Mouse (Mus musculus): Measurements from ENCODE around the gene Usp7.
"Not testable (repeated sequence)": the region's sequence is repeated elsewhere in the genome, so short reads cannot be mapped to it uniquely, and the experiment has no call there.

Usp7 gene

GRCm38 (mm10) chr16:8781660-8782059 is 10.4 kb downstream of the Usp7 start:
- DNase-seq = no peak

DNA sequence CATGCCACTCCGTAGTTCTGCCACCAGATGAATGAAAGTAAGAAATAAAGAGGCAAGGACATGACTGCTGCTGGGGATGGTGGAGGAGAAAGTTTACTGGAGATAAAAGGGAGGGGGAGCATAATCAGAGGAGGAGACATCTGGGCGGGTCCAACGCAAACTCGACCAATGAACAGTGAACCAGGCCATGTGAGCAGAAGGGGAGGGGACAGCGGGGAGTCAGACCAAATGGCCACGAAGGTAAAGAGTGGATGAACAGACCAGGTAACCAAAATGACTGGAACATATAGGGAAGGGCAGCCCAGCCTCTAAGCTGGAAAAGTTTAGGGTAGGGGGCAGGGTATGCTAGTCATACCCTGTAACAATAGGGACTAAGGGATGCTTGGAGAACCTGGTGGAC is 10.9 kb downstream of the Usp7 start:
- no peak for DNase-seq

- DNase-seq = no peak
These were observed 11.9 kb downstream of the Usp7 start for GRCm38 (mm10) chr16:8780187-8780586.

GRCm38 (mm10) chr16:8778697-8779096 is 13.4 kb downstream of the Usp7 start:
- DNase-seq = no peak

- no peak for DNase-seq
These were observed 14.9 kb downstream of the Usp7 start for GRCm38 (mm10) chr16:8777202-8777601.

DNA sequence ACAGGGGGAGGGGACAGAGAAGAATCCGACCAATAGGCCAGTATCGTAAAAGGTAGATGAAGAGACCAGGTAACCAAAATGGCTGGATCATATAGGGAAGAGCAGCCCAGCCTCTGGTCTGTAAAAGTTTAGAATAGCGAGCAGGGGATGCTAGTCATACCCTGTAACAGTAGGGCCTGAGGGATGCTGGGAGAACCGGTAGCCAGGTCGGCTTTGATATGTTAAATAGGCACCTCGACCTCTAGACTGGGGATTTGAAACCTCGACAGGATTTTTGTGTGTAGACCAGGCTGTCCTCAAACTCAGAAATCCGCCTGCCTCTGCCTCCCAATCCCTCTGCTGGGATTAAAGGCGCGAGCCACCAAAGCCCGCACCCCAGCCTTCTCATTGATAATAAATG is 15.5 kb downstream of the Usp7 start:
- no peak for DNase-seq

DNA sequence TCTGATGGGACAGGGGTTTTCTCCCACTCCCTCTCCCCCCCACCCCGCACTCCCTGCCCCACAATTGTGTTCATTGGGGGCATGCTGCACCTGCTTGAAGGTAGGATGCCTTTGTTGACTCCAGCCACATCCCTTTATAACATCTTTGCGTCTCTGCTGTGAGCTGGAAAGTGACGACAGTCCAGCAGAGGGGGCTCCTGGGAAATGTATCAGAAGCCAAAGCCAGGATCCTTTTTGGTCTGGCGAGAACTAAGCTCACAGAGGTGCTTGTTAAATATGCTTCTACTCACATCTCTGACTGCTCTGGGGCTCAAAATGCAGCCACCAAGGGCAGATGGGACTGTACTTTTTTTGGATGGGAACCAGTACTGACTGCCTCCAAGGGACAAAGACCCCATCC is 21.0 kb downstream of the Usp7 start:
- DNase-seq = peak in 1 of 2 experiments; percentile 12

- DNase-seq = not testable (repeated sequence)
These were observed 21.8 kb downstream of the Usp7 start for GRCm38 (mm10) chr16:8770342-8770741.

DNA sequence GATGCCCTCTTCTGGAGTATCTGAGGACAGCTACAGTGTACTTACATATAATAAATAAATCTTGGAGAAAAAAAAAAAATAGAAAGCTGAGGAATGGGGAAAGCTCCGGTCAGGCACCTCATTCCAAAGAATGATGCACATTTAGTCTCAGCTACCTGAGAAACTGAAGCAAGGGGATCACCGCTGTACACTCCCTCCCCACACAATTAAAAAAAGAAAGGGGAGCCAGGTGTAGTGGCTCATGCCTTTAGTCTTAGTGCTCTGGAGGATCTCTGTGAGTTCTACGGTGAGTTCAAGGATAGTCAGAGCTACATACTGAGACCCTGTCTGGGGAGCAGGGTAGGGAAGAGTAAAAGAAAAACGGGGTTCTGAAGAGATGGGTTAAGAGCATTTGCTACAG is 22.6 kb downstream of the Usp7 start:
- DNase-seq = no peak

- DNase-seq = peak; percentile 87 to 89
These were observed 23.0 kb downstream of the Usp7 start for GRCm38 (mm10) chr16:8769065-8769464.

- DNase-seq = peak; percentile 4 to 25
These were observed 23.5 kb downstream of the Usp7 start for GRCm38 (mm10) chr16:8768588-8768987.

DNA sequence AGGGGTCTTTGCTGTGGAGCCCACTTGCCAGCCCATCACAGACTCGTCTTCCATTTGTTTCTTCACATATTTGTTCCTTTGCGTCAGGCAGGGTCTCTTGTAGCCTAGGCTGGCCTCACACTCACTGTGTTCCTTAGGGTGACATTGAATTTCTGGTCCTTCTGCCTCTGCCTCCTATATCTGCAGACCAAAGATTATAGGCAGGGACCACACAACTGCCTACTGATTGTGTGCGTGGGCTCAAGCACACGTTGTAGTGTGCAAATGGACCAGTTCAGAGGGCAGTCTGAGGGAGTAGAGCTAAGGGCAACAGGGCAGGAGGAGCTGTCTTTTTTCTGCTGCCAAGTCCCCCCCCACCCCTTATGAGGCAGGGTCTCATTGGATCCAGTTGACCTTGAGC is 24.0 kb downstream of the Usp7 start:
- DNase-seq = no peak

DNA sequence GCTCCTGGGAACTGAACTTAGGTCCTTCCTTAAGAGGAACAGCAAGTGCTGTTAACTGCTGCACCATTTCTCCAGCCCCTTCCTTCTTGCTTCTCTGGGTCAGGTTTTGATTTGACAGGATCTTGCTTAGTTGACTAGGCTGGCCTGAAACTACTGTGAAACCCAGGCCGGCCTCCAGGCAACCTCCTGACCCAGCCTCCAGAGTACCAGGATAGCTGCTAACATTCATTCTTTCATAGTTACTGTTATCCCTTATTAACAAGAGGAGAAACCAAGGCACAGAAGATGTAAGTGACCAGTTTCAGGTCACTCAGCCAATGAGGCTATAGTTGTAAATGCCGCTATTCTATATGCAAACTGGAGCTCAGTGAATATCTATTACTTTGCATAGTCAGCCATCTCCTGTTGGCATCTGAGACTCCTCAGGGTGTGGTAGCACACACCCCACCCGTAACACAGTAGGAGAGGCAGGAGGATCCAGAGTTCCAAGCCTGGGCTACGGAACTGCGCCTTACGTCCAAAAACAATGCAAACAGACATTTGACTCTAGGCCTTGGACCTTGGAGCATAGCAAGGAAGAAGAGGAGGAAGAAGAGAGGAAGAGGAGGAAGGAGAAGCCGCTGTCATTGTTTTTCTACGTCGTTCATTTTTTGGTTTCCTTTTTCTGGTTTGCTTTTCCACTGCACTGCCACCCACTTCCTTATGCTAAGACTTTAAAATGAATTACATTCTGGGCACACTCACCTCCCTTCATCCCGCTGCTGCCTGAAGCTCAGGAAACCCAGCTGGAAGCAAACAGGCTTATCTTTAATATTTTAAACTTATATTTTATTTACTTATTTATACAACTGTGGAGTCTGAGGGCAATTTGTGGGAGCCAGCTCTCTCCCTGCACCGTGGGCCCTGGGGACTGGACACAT is 24.7 kb downstream of the Usp7 start:
- DNase-seq = no peak

- no peak for DNase-seq
These were observed 25.9 kb downstream of the Usp7 start for GRCm38 (mm10) chr16:8766196-8766595.

DNA sequence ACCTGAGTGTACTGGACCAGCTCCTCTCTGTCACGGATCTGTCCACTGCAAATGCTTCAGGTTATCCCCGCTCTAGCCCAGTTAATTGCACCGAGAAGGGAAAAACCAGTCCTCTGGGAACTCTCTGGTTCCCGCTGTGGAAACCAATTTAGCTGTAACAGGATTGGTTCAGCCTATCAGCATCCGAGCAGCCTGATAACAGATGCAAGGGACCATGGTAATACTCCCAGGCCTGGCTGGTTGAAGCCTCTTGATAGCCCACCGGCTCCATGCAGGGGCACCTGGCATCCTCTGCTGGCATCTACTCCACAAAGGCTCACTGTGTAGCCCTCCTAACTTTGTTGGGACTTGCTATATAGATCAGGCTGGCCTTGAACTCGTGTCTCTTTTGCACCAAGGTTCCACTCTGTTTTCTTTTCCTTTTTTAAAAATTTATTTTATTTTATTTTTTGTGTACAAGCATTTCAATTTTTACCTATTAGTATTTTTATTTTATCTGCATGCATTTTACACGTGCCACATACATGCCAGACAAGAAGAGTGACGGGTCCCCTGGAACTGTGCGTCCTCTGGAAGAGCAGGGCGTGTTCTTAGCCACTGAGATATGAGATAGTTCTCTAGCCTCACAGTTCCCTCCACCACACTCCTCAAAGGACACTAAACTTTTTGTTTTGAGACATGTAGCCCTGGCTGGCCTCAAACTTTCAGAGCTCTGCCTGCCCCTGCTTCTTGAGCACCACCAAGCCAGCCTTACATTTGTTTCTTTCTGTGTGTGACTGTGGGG is 27.8 kb downstream of the Usp7 start:
- DNase-seq = no peak

DNA sequence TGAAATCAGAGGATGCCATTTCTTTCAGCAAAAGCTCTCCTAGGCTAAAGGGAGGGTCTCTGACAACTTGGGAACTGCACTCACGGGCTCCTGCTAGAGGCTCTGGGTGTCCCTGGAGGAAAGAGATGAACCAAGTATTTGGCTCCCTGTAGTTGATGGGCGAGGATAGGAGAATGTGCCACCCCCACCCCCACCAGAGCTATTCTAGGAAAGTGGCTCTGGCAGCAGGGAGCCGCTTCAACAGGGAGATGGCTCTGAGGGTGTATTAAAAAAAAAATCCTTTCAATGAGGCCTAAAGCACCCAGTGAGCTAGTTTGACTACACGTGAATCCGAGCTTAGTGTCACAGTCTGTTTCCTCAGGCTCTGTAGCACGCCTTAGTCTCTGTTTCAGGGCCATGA is 29.1 kb downstream of the Usp7 start:
- DNase-seq = no peak

GRCm38 (mm10) chr16:8761894-8762293 is 30.2 kb downstream of the Usp7 start:
- no peak for DNase-seq

- DNase-seq = no peak
These were observed 31.1 kb downstream of the Usp7 start for GRCm38 (mm10) chr16:8761005-8761404.

- DNase-seq = no peak
These were observed 33.1 kb downstream of the Usp7 start for GRCm38 (mm10) chr16:8758979-8759378.

GRCm38 (mm10) chr16:8758193-8758592 is 33.9 kb downstream of the Usp7 start:
- no peak for DNase-seq

DNA sequence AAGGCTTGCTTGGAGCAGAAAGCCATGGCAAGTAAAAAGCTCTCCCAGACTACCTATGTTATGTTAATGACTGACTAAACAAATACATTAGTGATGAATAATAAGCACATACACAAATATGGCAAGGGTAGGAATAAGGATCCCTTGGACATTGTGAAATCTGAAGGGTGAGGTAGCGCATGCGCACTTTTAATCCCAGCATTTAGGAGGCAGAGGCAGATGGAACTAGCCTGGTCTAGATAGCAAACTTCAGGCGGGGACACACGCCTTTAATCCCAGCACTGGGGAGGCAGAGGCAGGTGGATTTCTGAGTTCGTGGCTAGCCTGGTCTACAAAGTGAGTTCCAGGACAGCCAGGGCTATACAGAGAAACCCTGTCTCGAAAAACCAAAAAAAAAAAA is 34.5 kb downstream of the Usp7 start:
- not testable (repeated sequence) for DNase-seq

- DNase-seq = no peak
These were observed 39.8 kb downstream of the Usp7 start for GRCm38 (mm10) chr16:8752334-8752733.

GRCm38 (mm10) chr16:8751555-8752235 is 40.4 kb downstream of the Usp7 start:
- no peak for DNase-seq

Measured in cerebellum, postnatal 14 days (tissue).